Mouse (Mus musculus): Measurements from ENCODE around the gene Zfp987.
"Not testable (repeated sequence)": the region's sequence is repeated elsewhere in the genome, so short reads cannot be mapped to it uniquely, and the experiment has no call there.

Gene Zfp987

DNA sequence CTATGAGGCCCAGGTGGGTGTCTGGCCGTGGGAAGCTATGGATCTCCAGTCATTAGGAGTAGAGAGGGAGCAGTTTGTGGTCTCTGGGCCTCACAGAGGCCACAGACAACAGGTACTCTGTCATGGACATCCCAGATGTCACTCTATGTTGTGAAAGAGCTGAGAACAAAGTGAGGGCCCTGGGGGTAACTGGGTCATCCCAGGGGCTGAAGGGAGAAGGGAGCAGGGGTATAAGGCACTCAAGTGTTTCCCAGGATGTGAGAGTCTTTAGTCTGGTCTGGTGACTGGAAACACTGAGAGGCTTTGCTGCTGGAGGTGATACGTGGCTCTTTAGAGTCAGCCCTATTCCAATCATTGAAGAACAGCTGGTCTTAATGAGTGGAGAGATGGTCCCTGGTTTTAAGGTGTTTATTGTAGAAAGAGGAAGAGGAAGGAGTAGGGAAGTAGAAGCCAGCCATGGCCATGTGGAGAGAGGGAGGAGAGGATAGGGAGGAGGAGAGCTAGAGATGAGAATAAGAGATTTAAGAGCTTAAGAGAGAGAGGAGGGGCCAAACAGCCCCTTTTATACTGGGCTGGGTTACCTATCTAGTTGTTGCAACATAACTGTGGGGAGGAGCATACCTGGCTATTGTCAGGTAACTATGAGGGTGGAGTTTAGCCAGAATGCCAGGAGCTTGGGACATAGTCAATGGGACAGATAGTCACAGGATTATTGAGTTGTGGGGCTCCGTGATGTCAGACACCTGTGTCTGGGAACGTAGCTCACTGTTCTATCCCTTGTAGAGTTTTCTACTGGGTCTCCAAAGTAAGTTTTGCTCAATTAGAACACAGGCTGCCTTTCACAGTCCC is 76.5 kb downstream of the Zfp987 start:
- not testable (repeated sequence) for DNase-seq (ENCODE audit: low spot score in 2 of 2)

Measured in frontal cortex, postnatal 10 days (tissue).